Mouse (Mus musculus): ENCODE data around the gene Trim31. TPM values are rescaled to one million over a fixed set of nuclear protein-coding genes. Genes with fewer than 3 reads are reported as not detected.

Gene Trim31
- total and polyA plus RNA-seq, 2 experiments from 2014 or later = not detected

DNA sequence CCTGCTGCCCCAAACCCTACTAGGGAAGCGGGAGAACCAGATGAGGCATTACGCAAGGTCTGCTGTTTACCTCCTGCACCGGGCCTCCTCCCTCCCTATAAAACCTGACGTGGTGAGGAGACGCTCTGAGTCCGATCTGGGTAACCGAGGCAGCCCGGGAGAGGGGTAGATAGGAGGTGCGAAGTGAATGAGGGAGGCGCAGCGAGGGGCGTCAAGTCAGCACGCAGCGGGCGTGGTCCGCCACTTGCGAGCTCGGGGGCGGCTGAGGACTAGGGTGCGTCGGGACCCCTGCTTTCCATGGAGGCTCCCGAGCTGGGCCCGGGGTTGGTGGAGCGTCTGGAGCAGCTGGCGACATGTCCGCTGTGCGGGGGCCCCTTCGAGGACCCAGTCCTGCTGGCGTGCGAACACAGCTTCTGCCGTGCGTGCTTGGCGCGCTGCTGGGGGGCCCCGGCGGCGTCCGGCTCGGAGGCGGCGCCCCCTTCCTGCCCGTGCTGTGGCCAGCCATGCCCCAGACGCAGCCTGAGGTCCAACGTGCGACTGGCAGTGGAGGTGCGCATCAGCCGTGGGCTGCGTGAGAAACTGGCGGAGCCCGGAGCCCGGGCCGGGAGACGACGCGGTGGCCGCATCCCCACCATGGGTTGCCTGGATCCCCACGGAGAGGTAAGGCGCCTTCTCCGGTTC lies 45.0 kb downstream of the Trim31 start, which contains the start of gene Rnf39:
Rnf39 (plus strand) TSS at position 128 of the 681 bp plus-strand sequence.
- Histone ChIP-seq H3K36me3 (ENCODE audit: insufficient read depth, low read length) (no peaks in the 10 kb centered on the region), H3K27ac (no peak within 1 kb of the TSS), H3K9ac (replicated peaks; ENCODE audit: low read length) (peak within 1 kb of the TSS; percentile 51), H3K9me3 (ENCODE audit: low read length) (no peaks in the 10 kb centered on the region), H3K4me1 (ENCODE audit: insufficient read depth, low read length) (peaks cover 19% of the 10 kb centered on the region), H3K4me3 (ENCODE audit: low read length) (peak within 1 kb of the TSS; percentile 39), H3K4me2 (ENCODE audit: low read depth, low read length) (peak within 1 kb of the TSS; percentile 67), H3K27me3 (ENCODE audit: insufficient read depth, low read length) (peaks cover 6% of the 10 kb centered on the region; the same call in 1 of the 2 replicates)
- no peak for DNase-seq (ENCODE audit: low spot score)
- 4% methylated on average over 58 of the region's 59 CpGs for WGBS
- ATAC-seq = no peak
- TF ChIP-seq CTCF (IDR thresholded peaks at IDR 0.05; ENCODE audit: low read depth) = no peak

DNA sequence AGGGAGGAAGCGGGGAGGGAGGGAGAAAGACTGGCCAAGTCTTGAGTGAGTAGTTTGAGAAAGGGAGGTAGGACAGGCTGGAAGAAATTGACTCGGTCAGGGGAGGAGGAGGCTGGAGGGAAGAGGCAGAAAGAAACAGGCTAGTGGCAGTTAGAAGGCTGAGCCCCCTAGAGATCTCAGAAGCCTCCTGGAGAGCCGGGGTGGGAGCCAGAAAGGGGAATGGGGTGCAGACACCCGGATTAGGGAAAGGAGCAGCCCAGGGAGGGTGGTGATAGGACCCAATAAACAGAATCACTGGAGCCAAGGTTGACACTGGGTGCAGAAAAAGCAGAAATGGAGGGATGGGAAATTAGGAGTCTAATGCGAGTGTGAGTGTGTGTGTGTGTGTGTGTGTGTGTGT lies 45.8 kb downstream of the Trim31 start:
- no peak for TF ChIP-seq CTCF (IDR thresholded peaks at IDR 0.05; ENCODE audit: low read depth)
- H3K4me3 ChIP-seq (ENCODE audit: low read length) = peak overlapping the region; percentile 39
- no peak for DNase-seq (ENCODE audit: low spot score)
- no peak overlapping the region for H3K27ac ChIP-seq
- H3K9ac ChIP-seq (replicated peaks; ENCODE audit: low read length) = no peak overlapping the region; the same call in 1 of the 2 replicates
- no peaks in the 10 kb centered on the region for H3K9me3 ChIP-seq (ENCODE audit: low read length)
- peak overlapping the region; percentile 67 for H3K4me2 ChIP-seq (ENCODE audit: low read depth, low read length)
- 31% methylated on average over 5 of the region's 5 CpGs for WGBS
- no peaks in the 10 kb centered on the region for H3K36me3 ChIP-seq (ENCODE audit: insufficient read depth, low read length)
- H3K27me3 ChIP-seq (ENCODE audit: insufficient read depth, low read length) = peaks cover 6% of the 10 kb centered on the region; the same call in 1 of the 2 replicates
- no peak for ATAC-seq
- peaks cover 19% of the 10 kb centered on the region for H3K4me1 ChIP-seq (ENCODE audit: insufficient read depth, low read length)

DNA sequence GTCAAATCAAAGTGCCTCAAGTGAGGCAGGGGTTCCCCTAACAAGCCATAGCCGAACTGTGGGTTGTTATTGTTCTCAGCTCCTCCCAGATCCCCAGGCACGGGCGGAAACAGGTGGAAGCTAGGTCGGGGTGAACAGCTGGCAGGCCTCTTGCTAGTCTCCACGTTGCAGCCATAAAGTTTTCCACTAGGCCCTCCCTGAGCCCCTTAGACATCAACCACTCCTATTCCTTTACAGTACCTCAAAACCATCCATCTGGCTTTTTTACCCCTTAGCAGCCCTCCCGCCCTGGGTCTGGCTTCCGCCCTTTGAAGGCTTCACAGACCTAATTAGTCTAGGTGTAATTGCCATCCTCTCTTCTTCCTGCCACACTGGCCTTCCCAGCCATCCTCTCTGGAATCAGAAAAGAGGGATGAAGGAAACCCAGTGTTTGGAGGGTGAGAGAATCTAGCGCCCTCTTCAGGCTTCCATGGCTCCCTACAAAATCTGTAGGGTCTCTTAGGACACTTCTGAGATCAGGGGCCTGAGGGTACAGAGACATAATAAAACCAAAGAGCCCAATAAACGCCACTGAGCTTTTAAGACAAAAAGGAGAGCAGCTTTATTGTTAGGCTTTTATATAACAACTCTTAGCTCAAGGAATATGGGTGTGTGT lies 46.3 kb downstream of the Trim31 start:
- H3K36me3 ChIP-seq (ENCODE audit: insufficient read depth, low read length) = peaks cover 5% of the 10 kb centered on the region
- H3K4me3 ChIP-seq (ENCODE audit: low read length) = no peak overlapping the region
- TF ChIP-seq CTCF (IDR thresholded peaks at IDR 0.05; ENCODE audit: low read depth) = peak; percentile 38
- WGBS = 35% methylated on average over 9 of the region's 9 CpGs
- no peak overlapping the region for H3K9ac ChIP-seq (replicated peaks; ENCODE audit: low read length)
- H3K4me2 ChIP-seq (ENCODE audit: low read depth, low read length) = no peak overlapping the region
- H3K9me3 ChIP-seq (ENCODE audit: low read length) = no peaks in the 10 kb centered on the region
- H3K27me3 ChIP-seq (ENCODE audit: insufficient read depth, low read length) = peaks cover 6% of the 10 kb centered on the region; the same call in 1 of the 2 replicates
- no peak overlapping the region for H3K27ac ChIP-seq
- peaks cover 19% of the 10 kb centered on the region for H3K4me1 ChIP-seq (ENCODE audit: insufficient read depth, low read length)
- DNase-seq (ENCODE audit: low spot score) (peak; percentile 23), ATAC-seq (no peak)

DNA sequence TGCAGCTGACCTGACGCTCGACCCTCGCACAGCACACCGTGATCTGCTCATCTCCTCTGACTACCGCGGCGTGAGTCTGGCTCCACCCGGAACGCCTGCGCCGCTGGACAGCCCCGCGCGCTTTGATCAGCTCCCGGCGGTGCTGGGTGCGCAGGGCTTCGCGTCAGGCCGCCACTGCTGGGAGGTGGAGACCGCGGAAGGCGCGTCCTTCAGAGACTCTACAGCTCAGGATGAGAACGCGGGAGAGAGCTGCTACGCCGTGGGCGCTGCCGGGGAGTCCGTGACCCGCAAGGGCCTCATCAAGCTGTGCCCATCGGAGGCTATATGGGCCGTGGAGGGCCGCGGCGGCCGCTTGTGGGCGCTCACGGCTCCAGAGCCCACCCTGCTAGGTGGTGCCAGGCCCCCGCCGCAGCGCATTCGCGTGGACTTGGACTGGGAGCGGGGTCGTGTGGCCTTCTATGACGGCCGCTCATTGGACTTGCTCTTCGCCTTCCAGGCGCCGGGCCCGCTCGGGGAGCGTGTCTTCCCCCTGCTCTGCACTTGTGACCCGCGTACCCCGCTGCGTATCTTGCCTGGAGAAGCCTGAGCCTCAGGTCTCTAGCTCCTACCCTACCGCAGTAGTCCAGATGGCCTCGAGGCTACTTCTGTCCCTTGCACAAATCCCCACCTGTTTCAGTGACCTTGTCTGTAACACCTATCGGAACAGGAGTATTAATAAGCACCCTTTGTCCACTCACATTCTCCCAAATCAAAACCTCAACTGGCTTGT lies 49.3 kb downstream of the Trim31 start:
- 1% methylated on average over 62 of the region's 62 CpGs for WGBS
- Histone ChIP-seq H3K9ac (replicated peaks; ENCODE audit: low read length) (peak overlapping the region; percentile 74), H3K27ac (peak overlapping the region; percentile 78), H3K27me3 (ENCODE audit: insufficient read depth, low read length) (peaks cover 6% of the 10 kb centered on the region; the same call in 1 of the 2 replicates), H3K9me3 (ENCODE audit: low read length) (no peaks in the 10 kb centered on the region), H3K4me2 (ENCODE audit: low read depth, low read length) (peak overlapping the region; percentile 92), H3K36me3 (ENCODE audit: insufficient read depth, low read length) (peaks cover 5% of the 10 kb centered on the region), H3K4me1 (ENCODE audit: insufficient read depth, low read length) (peaks cover 19% of the 10 kb centered on the region), H3K4me3 (ENCODE audit: low read length) (peak overlapping the region; percentile 44)
- peak; percentile 50 for TF ChIP-seq CTCF (IDR thresholded peaks at IDR 0.05; ENCODE audit: low read depth)
- peak; percentile 65 for ATAC-seq
- DNase-seq (ENCODE audit: low spot score) = peak; percentile 79

DNA sequence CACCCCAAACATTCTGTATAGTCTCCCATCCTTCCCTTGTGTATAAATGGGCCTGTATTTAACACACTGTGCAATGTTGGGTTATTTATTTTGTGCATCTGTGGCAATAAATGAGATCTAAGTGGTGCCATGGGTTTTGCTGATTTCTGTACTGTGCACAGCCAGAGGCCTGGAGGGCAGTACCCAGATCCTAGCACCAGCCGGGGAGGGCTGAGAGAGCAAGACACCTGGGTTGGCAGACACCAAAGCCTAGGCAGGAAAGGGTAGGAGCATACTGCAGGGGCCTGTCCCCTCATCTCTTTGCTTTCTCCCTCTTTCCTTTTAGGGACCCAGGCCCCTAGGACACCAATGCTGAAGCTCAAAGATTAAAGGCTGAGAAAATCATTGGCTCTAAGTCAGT lies 50.4 kb downstream of the Trim31 start:
- no peak for TF ChIP-seq CTCF (IDR thresholded peaks at IDR 0.05; ENCODE audit: low read depth)
- Histone ChIP-seq H3K4me2 (ENCODE audit: low read depth, low read length) (no peak overlapping the region), H3K27ac (no peak overlapping the region), H3K9ac (replicated peaks; ENCODE audit: low read length) (no peak overlapping the region), H3K36me3 (ENCODE audit: insufficient read depth, low read length) (peaks cover 5% of the 10 kb centered on the region), H3K4me1 (ENCODE audit: insufficient read depth, low read length) (peaks cover 11% of the 10 kb centered on the region), H3K4me3 (ENCODE audit: low read length) (no peak overlapping the region), H3K27me3 (ENCODE audit: insufficient read depth, low read length) (no peaks in the 10 kb centered on the region), H3K9me3 (ENCODE audit: low read length) (no peaks in the 10 kb centered on the region)
- ATAC-seq = no peak
- DNase-seq (ENCODE audit: low spot score) = no peak
- WGBS = 69% methylated on average over 1 of the region's 1 CpGs

DNA sequence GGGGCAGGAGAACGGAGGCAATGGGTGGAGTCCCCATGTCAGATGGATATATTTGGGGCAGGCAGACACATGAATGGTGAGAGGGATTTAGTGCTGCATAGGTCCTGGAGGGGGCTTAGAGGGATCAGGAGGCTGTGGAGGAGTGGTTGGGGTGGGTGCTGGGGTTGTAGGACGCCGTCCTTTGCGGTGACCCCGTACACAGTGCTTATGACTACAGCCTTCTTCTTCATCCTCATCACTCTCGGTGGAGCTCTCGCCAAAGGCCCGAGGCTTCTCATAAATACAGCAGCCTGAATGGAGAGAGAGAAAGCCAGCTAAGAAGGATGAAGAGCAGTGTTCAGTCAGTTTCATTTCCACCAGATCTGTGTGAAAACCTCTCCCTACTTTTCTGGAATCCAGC lies 51.3 kb downstream of the Trim31 start:
- no peaks in the 10 kb centered on the region for H3K27me3 ChIP-seq (ENCODE audit: insufficient read depth, low read length)
- no peak overlapping the region for H3K4me2 ChIP-seq (ENCODE audit: low read depth, low read length)
- DNase-seq (ENCODE audit: low spot score) (no peak), ATAC-seq (no peak)
- H3K9ac ChIP-seq (replicated peaks; ENCODE audit: low read length) = no peak overlapping the region
- H3K4me1 ChIP-seq (ENCODE audit: insufficient read depth, low read length) = peaks cover 10% of the 10 kb centered on the region
- H3K27ac ChIP-seq = no peak overlapping the region
- 94% methylated on average over 8 of the region's 8 CpGs for WGBS
- TF ChIP-seq CTCF (IDR thresholded peaks at IDR 0.05; ENCODE audit: low read depth) = no peak
- no peaks in the 10 kb centered on the region for H3K9me3 ChIP-seq (ENCODE audit: low read length)
- no peak overlapping the region for H3K4me3 ChIP-seq (ENCODE audit: low read length)
- H3K36me3 ChIP-seq (ENCODE audit: insufficient read depth, low read length) = peaks cover 5% of the 10 kb centered on the region
